Mouse (Mus musculus): ENCODE data around the gene Lrmda. TPM values are rescaled to one million over a fixed set of nuclear protein-coding genes. Genes with fewer than 3 reads are reported as not detected.

Gene Lrmda
- total and polyA plus RNA-seq, 3 experiments, result 5.1 to 5.9 TPM; not detected in 1

GRCm38 (mm10) chr14:22651131-22651952, 631.8 kb downstream of the Lrmda start:
- H3K9ac ChIP-seq (ENCODE audit: control insufficient read depth, low read depth, low read length, poor library complexity, severe bottlenecking), result no peak overlapping the region
- H3K36me3 ChIP-seq (ENCODE audit: control insufficient read depth in 1 of 2, insufficient read depth in 2 of 2, low read length in 2 of 2), result peaks cover 0 to under 1% of the 10 kb centered on the region in 2 experiments; a peak in 1 of 4 replicates
- no peak for DNase-seq (ENCODE audit: low read depth, low spot score)
- H3K9me3 ChIP-seq (replicated peaks; ENCODE audit: insufficient read depth, low read length), result no peaks in the 10 kb centered on the region
- no peak overlapping the region for H3K4me3 ChIP-seq (ENCODE audit: control insufficient read depth in 1 of 2, insufficient read depth in 1 of 2, low read depth in 2 of 2, low read length in 2 of 2)
- no peak overlapping the region for H3K27ac ChIP-seq (ENCODE audit: control insufficient read depth, low read depth, low read length)
- TF ChIP-seq CTCF (IDR thresholded peaks at IDR 0.05 in 2 of 3, conservative IDR thresholded peaks at IDR 0.05 in 1 of 3; ENCODE audit: control insufficient read depth in 1 of 3, insufficient read depth in 1 of 3, low read depth in 2 of 3, low read length in 3 of 3, poor library complexity in 1 of 3, severe bottlenecking in 1 of 3), result no peak
- TF ChIP-seq ZMIZ1 (IDR thresholded peaks at IDR 0.05; ENCODE audit: low read depth, low read length), result no peak
- no peak for TF ChIP-seq TAL1 (IDR thresholded peaks at IDR 0.05; ENCODE audit: low read length)
- H3K27me3 ChIP-seq (ENCODE audit: control insufficient read depth in 1 of 2, insufficient read depth in 2 of 2, low read length in 2 of 2), result no peaks in the 10 kb centered on the region
- H3K79me2 ChIP-seq (ENCODE audit: control insufficient read depth, insufficient read depth, low read length, poor library complexity), result no peaks in the 10 kb centered on the region
- H3K4me1 ChIP-seq (ENCODE audit: control insufficient read depth in 1 of 2, insufficient read depth in 2 of 2, low read length in 2 of 2), result peaks cover 0 to 7% of the 10 kb centered on the region in 2 experiments; a peak in 1 of 4 replicates

GRCm38 (mm10) chr14:22662496-22662895, 643.0 kb downstream of the Lrmda start:
- TF ChIP-seq TBP (IDR thresholded peaks at IDR 0.05; ENCODE audit: low read depth, low read length), result no peak
- no peak for TF ChIP-seq HCFC1 (IDR thresholded peaks at IDR 0.05; ENCODE audit: low read depth, low read length)
- no peak for TF ChIP-seq USF1 (IDR thresholded peaks at IDR 0.05; ENCODE audit: low read depth, low read length)
- TF ChIP-seq ZNF384 (IDR thresholded peaks at IDR 0.05; ENCODE audit: low read depth, low read length), result no peak
- TF ChIP-seq BHLHE40 (IDR thresholded peaks at IDR 0.05; ENCODE audit: borderline replicate concordance, low read depth, low read length), result no peak
- TF ChIP-seq MAZ (IDR thresholded peaks at IDR 0.05; ENCODE audit: low read depth, low read length), result no peak
- TF ChIP-seq SMC3 (IDR thresholded peaks at IDR 0.05; ENCODE audit: low read depth, low read length), result no peak
- TF ChIP-seq EP300 (IDR thresholded peaks at IDR 0.05; ENCODE audit: low read depth in 1 of 2, low read length in 2 of 2), result no peak
- no peak for TF ChIP-seq POLR2AphosphoS5 (IDR thresholded peaks at IDR 0.05; ENCODE audit: borderline replicate concordance, low read depth, low read length)
- TF ChIP-seq RAD21 (IDR thresholded peaks at IDR 0.05; ENCODE audit: low read depth, low read length), result no peak
- no peak for TF ChIP-seq MYC (IDR thresholded peaks at IDR 0.05; ENCODE audit: low read depth, low read length)
- no peak for DNase-seq (ENCODE audit: low read depth, low spot score)
- H3K36me3 ChIP-seq (ENCODE audit: control insufficient read depth in 1 of 2, insufficient read depth in 2 of 2, low read length in 2 of 2), result no peaks in the 10 kb centered on the region
- no peak overlapping the region for H3K9ac ChIP-seq (ENCODE audit: control insufficient read depth, low read depth, low read length, poor library complexity, severe bottlenecking)
- H3K9me3 ChIP-seq (replicated peaks; ENCODE audit: insufficient read depth, low read length), result no peaks in the 10 kb centered on the region
- H3K27ac ChIP-seq (ENCODE audit: control insufficient read depth, low read depth, low read length), result no peak overlapping the region
- H3K4me3 ChIP-seq (ENCODE audit: control insufficient read depth in 1 of 2, insufficient read depth in 1 of 2, low read depth in 2 of 2, low read length in 2 of 2), result no peak overlapping the region
- peaks cover 0 to 2% of the 10 kb centered on the region in 2 experiments; a peak in 1 of 4 replicates for H3K4me1 ChIP-seq (ENCODE audit: control insufficient read depth in 1 of 2, insufficient read depth in 2 of 2, low read length in 2 of 2)
- H3K79me2 ChIP-seq (ENCODE audit: control insufficient read depth, insufficient read depth, low read length, poor library complexity), result no peaks in the 10 kb centered on the region
- no peaks in the 10 kb centered on the region for H3K27me3 ChIP-seq (ENCODE audit: control insufficient read depth in 1 of 2, insufficient read depth in 2 of 2, low read length in 2 of 2)
